Mouse (Mus musculus) CH12.LX (cell line): ENCODE results near the gene Lrrn3.

ENCODE experiments used
- CTCF ChIP-seq, 2 experiments: IDR thresholded peaks in 1 of 2; conservative IDR thresholded peaks in 1 of 2; 2 replicates each; pipeline ENCODE4 v1.5.1; 2011 to 2012; ENCODE audit warnings: low read depth in 2 of 2, low read length in 2 of 2, improper control_type of control experiment in 1 of 2, inconsistent platforms in 1 of 2, mild to moderate bottlenecking in 1 of 2, moderate library complexity in 1 of 2
- JUN ChIP-seq: IDR thresholded peaks from 2 replicates; pipeline ENCODE4 v1.6.1; 2011; ENCODE audit warnings: low read depth, mild to moderate bottlenecking, low read length, improper control_type of control experiment, moderate library complexity; ENCODE audit not compliant: insufficient read depth
- POLR2A ChIP-seq: IDR thresholded peaks from 2 replicates; pipeline ENCODE4 v1.6.1; 2011; ENCODE audit warnings: low read depth, mild to moderate bottlenecking, improper control_type of control experiment, low read length
- ZKSCAN1 ChIP-seq: IDR thresholded peaks from 2 replicates; pipeline ENCODE4 v1.6.1; 2012; ENCODE audit warnings: low read depth, inconsistent platforms, low read length, improper control_type of control experiment, borderline replicate concordance

- TF ChIP-seq POLR2A (no peak), ZKSCAN1 (no peak), CTCF (conservative IDR thresholded peaks at IDR 0.05 in 1 of 2, IDR thresholded peaks at IDR 0.05 in 1 of 2; ENCODE audit: low read depth in 2 of 2, low read length in 2 of 2) (no peak), JUN (no peak)
Measured at GRCm38 (mm10) chr12:41409431-41409830, 76.8 kb downstream of the Lrrn3 start.
